Mouse (Mus musculus): Measurements from ENCODE around the gene Atg10. TPM values are rescaled to one million over a fixed set of nuclear protein-coding genes. Genes with fewer than 3 reads are reported as not detected.

The Atg10 gene
- total RNA-seq, 4 experiments from 2014 or later: 13.8 to 18.1 (median 15.1) TPM

- no peak for DNase-seq (ENCODE audit: low spot score in 2 of 2)
Observed at GRCm38 (mm10) chr13:91118156-91118555, 105.6 kb downstream of the Atg10 start.

- DNase-seq (ENCODE audit: low spot score in 2 of 2): no peak
Observed at GRCm38 (mm10) chr13:91114880-91115279, 108.9 kb downstream of the Atg10 start.

- DNase-seq (ENCODE audit: low spot score in 2 of 2): no peak
Observed at GRCm38 (mm10) chr13:91107308-91107946, 116.3 kb downstream of the Atg10 start.

- DNase-seq (ENCODE audit: low spot score in 2 of 2): no peak
Observed at GRCm38 (mm10) chr13:91102238-91102637, 121.5 kb downstream of the Atg10 start.

- no peak for DNase-seq (ENCODE audit: low spot score in 2 of 2)
Observed at GRCm38 (mm10) chr13:91100417-91100816, 123.4 kb downstream of the Atg10 start.

GRCm38 (mm10) chr13:91094851-91095250 is 128.9 kb downstream of the Atg10 start:
- no peak for DNase-seq (ENCODE audit: low spot score in 2 of 2)

GRCm38 (mm10) chr13:91094196-91094595 is 129.6 kb downstream of the Atg10 start:
- no peak for DNase-seq (ENCODE audit: low spot score in 2 of 2)

- no peak for DNase-seq (ENCODE audit: low spot score in 2 of 2)
Observed at GRCm38 (mm10) chr13:91093610-91094009, 130.2 kb downstream of the Atg10 start.

GRCm38 (mm10) chr13:91093162-91093561 is 130.6 kb downstream of the Atg10 start:
- peak in 1 of 2 experiments; percentile 40 for DNase-seq (ENCODE audit: low spot score in 2 of 2)

- DNase-seq (ENCODE audit: low spot score in 2 of 2): no peak
Observed at GRCm38 (mm10) chr13:91091731-91092190, 132.0 kb downstream of the Atg10 start.

GRCm38 (mm10) chr13:91090861-91091730 is 132.7 kb downstream of the Atg10 start:
- no peak for DNase-seq (ENCODE audit: low spot score in 2 of 2)

- no peak for DNase-seq (ENCODE audit: low spot score in 2 of 2)
Observed at GRCm38 (mm10) chr13:91086361-91086900, 137.3 kb downstream of the Atg10 start.

GRCm38 (mm10) chr13:91072351-91072750 is 151.4 kb downstream of the Atg10 start:
- no peak for DNase-seq (ENCODE audit: low spot score in 2 of 2)

GRCm38 (mm10) chr13:91060871-91061270 is 162.9 kb downstream of the Atg10 start:
- no peak for DNase-seq (ENCODE audit: low spot score in 2 of 2)

GRCm38 (mm10) chr13:91048171-91048570 is 175.6 kb downstream of the Atg10 start:
- no peak for DNase-seq (ENCODE audit: low spot score in 2 of 2)

- DNase-seq (ENCODE audit: low spot score in 2 of 2): no peak
Observed at GRCm38 (mm10) chr13:91046851-91047250, 176.9 kb downstream of the Atg10 start.

- no peak for DNase-seq (ENCODE audit: low spot score in 2 of 2)
Observed at GRCm38 (mm10) chr13:91041236-91041635, 182.5 kb downstream of the Atg10 start.

- DNase-seq (ENCODE audit: low spot score in 2 of 2): no peak
Observed at GRCm38 (mm10) chr13:91040421-91040820, 183.3 kb downstream of the Atg10 start.

GRCm38 (mm10) chr13:91039201-91039807 is 184.5 kb downstream of the Atg10 start:
- peak; percentile 50 to 68 for DNase-seq (ENCODE audit: low spot score in 2 of 2)

GRCm38 (mm10) chr13:91038636-91039035 is 185.1 kb downstream of the Atg10 start:
- no peak for DNase-seq (ENCODE audit: low spot score in 2 of 2)

GRCm38 (mm10) chr13:91038034-91038433 is 185.7 kb downstream of the Atg10 start:
- no peak for DNase-seq (ENCODE audit: low spot score in 2 of 2)

GRCm38 (mm10) chr13:91037405-91037804 is 186.4 kb downstream of the Atg10 start:
- DNase-seq (ENCODE audit: low spot score in 2 of 2): no peak
